Mouse (Mus musculus) MEL (cell line): Measurements from ENCODE around the gene Zdbf2. TPM values are rescaled to one million over a fixed set of nuclear protein-coding genes. Genes with fewer than 3 reads are reported as not detected.

Experiments
- DNase-seq: peaks from one replicate; pipeline ENCODE4 v3.0.0; 2011; ENCODE audit warnings: low read depth, low spot score
- H3K27ac ChIP-seq: 2 replicates; pipeline ENCODE4 v1.5.1; 2012; ENCODE audit warnings: low read depth, mild to moderate bottlenecking, control low read depth, low read length, moderate library complexity; ENCODE audit not compliant: control insufficient read depth
- H3K27me3 ChIP-seq, 2 experiments: fragments of 150-350 bp in 1 of 2; sonication (generic) in 1 of 2; 2 replicates each; pipeline ENCODE4 v1.6.1; 2012; ENCODE audit warnings: low read length in 2 of 2, mild to moderate bottlenecking in 2 of 2, improper control_type of control experiment in 1 of 2, moderate library complexity in 1 of 2; ENCODE audit not compliant: insufficient read depth in 2 of 2, control insufficient read depth in 1 of 2
- H3K36me3 ChIP-seq, 2 experiments: 2 replicates each; pipeline ENCODE4 v1.6.1; 2012 to 2014; ENCODE audit warnings: low read length in 2 of 2, improper control_type of control experiment in 1 of 2, inconsistent platforms in 1 of 2, mild to moderate bottlenecking in 1 of 2; ENCODE audit not compliant: insufficient read depth in 2 of 2, control insufficient read depth in 1 of 2
- H3K4me1 ChIP-seq, 2 experiments: fragments of 150-350 bp in 1 of 2; sonication (generic) in 1 of 2; 2 replicates each; pipeline ENCODE4 v1.6.1; 2012; ENCODE audit warnings: low read length in 2 of 2, improper control_type of control experiment in 1 of 2, mild to moderate bottlenecking in 1 of 2; ENCODE audit not compliant: insufficient read depth in 2 of 2, control insufficient read depth in 1 of 2
- H3K4me3 ChIP-seq, 2 experiments: fragments of 150-350 bp in 1 of 2; sonication (generic) in 1 of 2; 2 replicates each; pipeline ENCODE4 v1.5.1; 2012; ENCODE audit warnings: low read depth in 2 of 2, low read length in 2 of 2, mild to moderate bottlenecking in 2 of 2, moderate library complexity in 2 of 2, control low read depth in 1 of 2, improper control_type of control experiment in 1 of 2; ENCODE audit not compliant: control insufficient read depth in 1 of 2, insufficient read depth in 1 of 2
- H3K79me2 ChIP-seq: 2 replicates; pipeline ENCODE4 v1.6.1; 2012; ENCODE audit warnings: mild to moderate bottlenecking, low read length, moderate library complexity; ENCODE audit not compliant: control insufficient read depth, poor library complexity, insufficient read depth
- H3K9ac ChIP-seq: 2 replicates; pipeline ENCODE4 v1.6.1; 2012; ENCODE audit warnings: low read depth, mild to moderate bottlenecking, control low read depth, low read length, moderate library complexity; ENCODE audit not compliant: control insufficient read depth, poor library complexity, severe bottlenecking
- H3K9me3 ChIP-seq: fragments of 150-350 bp; sonication (generic); replicated peaks from 2 replicates; pipeline ENCODE4 v1.6.1; 2012; ENCODE audit warnings: mild to moderate bottlenecking, low read length, improper control_type of control experiment, moderate library complexity; ENCODE audit not compliant: insufficient read depth
- CHD1 ChIP-seq: IDR thresholded peaks from 2 replicates; pipeline ENCODE4 v1.6.1; 2012; ENCODE audit warnings: low read depth, mild to moderate bottlenecking, inconsistent platforms, low read length, improper control_type of control experiment
- E2F4 ChIP-seq: IDR thresholded peaks from 2 replicates; pipeline ENCODE4 v1.6.1; 2011; ENCODE audit warnings: low read depth, low read length, improper control_type of control experiment, borderline replicate concordance
- ETS1 ChIP-seq: IDR thresholded peaks from 2 replicates; pipeline ENCODE4 v1.6.1; 2012; ENCODE audit warnings: low read depth, mild to moderate bottlenecking, inconsistent platforms, low read length, improper control_type of control experiment, moderate library complexity
- KAT2A ChIP-seq: conservative IDR thresholded peaks from 2 replicates; pipeline ENCODE4 v1.6.1; 2012; ENCODE audit warnings: low read depth, low read length, improper control_type of control experiment, inconsistent platforms
- MAFK ChIP-seq: IDR thresholded peaks from 2 replicates; pipeline ENCODE4 v1.6.1; 2011; ENCODE audit warnings: low read depth, mild to moderate bottlenecking, low read length, improper control_type of control experiment, borderline replicate concordance
- MEF2A ChIP-seq: IDR thresholded peaks from 2 replicates; pipeline ENCODE4 v1.6.1; 2014; ENCODE audit warnings: low read depth, mild to moderate bottlenecking, inconsistent platforms, low read length, improper control_type of control experiment; ENCODE audit not compliant: poor library complexity, insufficient replicate concordance, severe bottlenecking; ENCODE audit errors: extremely low read depth
- MYC ChIP-seq: IDR thresholded peaks from 2 replicates; pipeline ENCODE4 v1.6.1; 2011; ENCODE audit warnings: low read depth, mild to moderate bottlenecking, low read length, improper control_type of control experiment, moderate library complexity
- POLR2A ChIP-seq, 2 experiments: IDR thresholded peaks; 2 replicates each; pipeline ENCODE4 v1.6.1; 2011 to 2012; ENCODE audit warnings: low read length in 2 of 2, mild to moderate bottlenecking in 2 of 2, control low read depth in 1 of 2, improper control_type of control experiment in 1 of 2, low read depth in 1 of 2, moderate library complexity in 1 of 2; ENCODE audit not compliant: control insufficient read depth in 1 of 2, insufficient read depth in 1 of 2, poor library complexity in 1 of 2
- POLR2AphosphoS5 ChIP-seq: IDR thresholded peaks from 2 replicates; pipeline ENCODE4 v1.6.1; 2012; ENCODE audit warnings: low read depth, borderline replicate concordance, mild to moderate bottlenecking, inconsistent platforms, low read length, moderate library complexity, mixed read lengths
- RCOR1 ChIP-seq: IDR thresholded peaks from 2 replicates; pipeline ENCODE4 v1.6.1; 2012; ENCODE audit warnings: low read depth, mild to moderate bottlenecking, inconsistent platforms, low read length, improper control_type of control experiment
- TAL1 ChIP-seq: IDR thresholded peaks from 2 replicates; pipeline ENCODE4 v1.6.1; 2012; ENCODE audit warnings: mild to moderate bottlenecking, inconsistent platforms, low read length, moderate library complexity, mixed read lengths
- TCF12 ChIP-seq: IDR thresholded peaks from 2 replicates; pipeline ENCODE4 v1.6.1; 2014; ENCODE audit warnings: low read depth, mild to moderate bottlenecking, inconsistent platforms, low read length, improper control_type of control experiment, moderate library complexity
- USF1 ChIP-seq: IDR thresholded peaks from 2 replicates; pipeline ENCODE4 v1.6.1; 2014; ENCODE audit warnings: low read depth, mild to moderate bottlenecking, inconsistent platforms, low read length, improper control_type of control experiment, moderate library complexity
- ZNF384 ChIP-seq: IDR thresholded peaks from 2 replicates; pipeline ENCODE4 v1.6.1; 2012; ENCODE audit warnings: low read depth, mild to moderate bottlenecking, inconsistent platforms, low read length, improper control_type of control experiment
- polyA plus RNA-seq, 2 experiments: library from polyadenylated mRNA; stranded (reverse) in 1 of 2; unstranded in 1 of 2; fragments of >175 nt in 1 of 2; fragments of >200 nt in 1 of 2; gene quantifications; 2 replicates each; pipeline versions ENCODE4 v1.2.1 to v1.2.4; 2012; ENCODE audit warnings: low replicate concordance in 2 of 2, low read depth in 1 of 2; ENCODE audit not compliant: insufficient read length in 2 of 2, insufficient read depth in 1 of 2, missing spikeins in 1 of 2
- total RNA-seq: library from RNA; depleted of rRNA; stranded (reverse); fragments of 300-350 nt; gene quantifications from 2 replicates; pipeline ENCODE4 v1.2.3, GENCODE M21; 2012

Zdbf2 gene
- total and polyA plus RNA-seq, 3 experiments: not detected

GRCm38 (mm10) chr1:63266716-63267115 lies 6.3 kb upstream of the Zdbf2 start:
- Histone ChIP-seq H3K4me1 (no peaks in the 10 kb centered on the region), H3K9ac (no peak overlapping the region), H3K9me3 (no peaks in the 10 kb centered on the region), H3K27me3 (no peaks in the 10 kb centered on the region), H3K79me2 (no peaks in the 10 kb centered on the region), H3K36me3 (no peaks in the 10 kb centered on the region), H3K27ac (no peak overlapping the region), H3K4me3 (no peak overlapping the region)
- TF ChIP-seq MYC (no peak), KAT2A (no peak)
- DNase-seq: no peak

- Histone ChIP-seq H3K4me1 (no peaks in the 10 kb centered on the region), H3K4me3 (no peak overlapping the region), H3K36me3 (no peaks in the 10 kb centered on the region), H3K27ac (no peak overlapping the region), H3K9me3 (no peaks in the 10 kb centered on the region), H3K79me2 (no peaks in the 10 kb centered on the region), H3K9ac (no peak overlapping the region), H3K27me3 (no peaks in the 10 kb centered on the region)
- no peak for DNase-seq
- no peak for TF ChIP-seq MEF2A
- TF ChIP-seq RCOR1: no peak
- TF ChIP-seq E2F4: no peak
- TF ChIP-seq TAL1: no peak
Measured at GRCm38 (mm10) chr1:63272125-63272675, 865 bp upstream of the Zdbf2 start.

DNA sequence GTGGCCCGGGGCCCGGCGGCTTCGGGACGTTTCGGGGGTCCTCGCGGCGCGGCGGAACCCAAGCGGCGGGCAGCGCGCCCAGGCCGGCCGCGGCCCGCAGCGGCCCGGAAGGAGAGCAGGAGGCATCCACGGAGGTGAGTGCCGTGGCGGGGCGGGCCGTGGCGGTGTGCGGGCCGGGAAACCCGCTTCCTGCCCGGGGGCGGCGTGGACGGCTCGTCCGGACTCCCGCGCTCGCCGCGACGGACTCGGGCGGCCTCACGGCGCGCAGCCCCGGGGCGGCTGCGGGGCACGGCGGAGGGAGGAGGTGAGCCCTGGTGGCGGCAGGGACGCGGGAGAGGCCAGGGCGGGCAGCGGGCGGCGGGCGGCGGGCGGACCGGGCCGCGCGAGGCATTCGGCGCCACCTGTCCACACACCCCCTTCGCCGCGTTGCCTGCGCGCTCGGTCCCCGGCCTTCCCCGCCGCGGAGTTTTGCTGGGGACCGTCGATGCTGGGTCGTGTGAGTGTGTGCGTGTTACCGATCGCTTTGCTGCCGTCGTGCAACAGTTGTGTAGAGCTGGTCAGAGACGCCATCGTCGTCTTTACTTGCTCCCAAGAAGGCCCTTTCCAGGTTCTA lies 380 bp downstream of the Zdbf2 start:
- no peak for DNase-seq
- no peak for TF ChIP-seq ETS1
- TF ChIP-seq TCF12: no peak
- TF ChIP-seq MAFK: no peak
- TF ChIP-seq CHD1: no peak
- TF ChIP-seq ZNF384: no peak
- TF ChIP-seq POLR2A (IDR thresholded peaks at IDR 0.05; ENCODE audit: control insufficient read depth in 1 of 2, insufficient read depth in 1 of 2, low read depth in 1 of 2, low read length in 2 of 2, poor library complexity in 1 of 2): peak in 1 of 2 experiments; percentile 22; a peak in 1 of 4 replicates
- no peak for TF ChIP-seq USF1
- no peak for TF ChIP-seq POLR2AphosphoS5
- H3K4me3 ChIP-seq: no peak overlapping the region
- H3K4me1 ChIP-seq: no peaks in the 10 kb centered on the region
- no peak overlapping the region for H3K27ac ChIP-seq
- no peaks in the 10 kb centered on the region for H3K79me2 ChIP-seq
- no peaks in the 10 kb centered on the region for H3K9me3 ChIP-seq
- no peaks in the 10 kb centered on the region; a peak in 1 of 4 replicates for H3K27me3 ChIP-seq
- no peaks in the 10 kb centered on the region for H3K36me3 ChIP-seq
- H3K9ac ChIP-seq: no peak overlapping the region
